Mouse (Mus musculus): Measurements from ENCODE around the gene Gmeb1. TPM values are rescaled to one million over a fixed set of nuclear protein-coding genes. Genes with fewer than 3 reads are reported as not detected.

Gmeb1 gene
- polyA plus RNA-seq, 1 experiment: 19.6 TPM

DNA sequence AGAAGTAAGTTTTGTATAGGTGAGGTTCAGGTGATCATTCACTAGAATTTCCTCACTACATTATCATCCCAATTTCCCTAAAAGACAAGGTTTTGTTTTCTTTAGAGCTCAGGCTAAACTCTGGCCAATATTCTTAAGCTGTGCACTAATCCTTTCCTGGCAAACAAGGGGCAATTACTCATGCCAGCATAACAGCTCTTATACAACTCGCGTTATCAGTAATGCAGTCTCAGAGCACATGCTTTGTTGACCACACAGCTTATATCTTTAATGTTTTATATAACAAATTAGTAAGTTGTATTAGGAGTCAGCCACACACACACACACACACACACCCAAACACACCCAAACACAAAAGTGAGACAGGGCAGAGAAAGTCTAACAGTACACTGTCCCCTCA, 51.1 kb downstream of the Gmeb1 start:
- H3K27ac ChIP-seq (ENCODE audit: control insufficient read depth, insufficient read depth, low read depth, low read length, poor library complexity): no peak overlapping the region

DNA sequence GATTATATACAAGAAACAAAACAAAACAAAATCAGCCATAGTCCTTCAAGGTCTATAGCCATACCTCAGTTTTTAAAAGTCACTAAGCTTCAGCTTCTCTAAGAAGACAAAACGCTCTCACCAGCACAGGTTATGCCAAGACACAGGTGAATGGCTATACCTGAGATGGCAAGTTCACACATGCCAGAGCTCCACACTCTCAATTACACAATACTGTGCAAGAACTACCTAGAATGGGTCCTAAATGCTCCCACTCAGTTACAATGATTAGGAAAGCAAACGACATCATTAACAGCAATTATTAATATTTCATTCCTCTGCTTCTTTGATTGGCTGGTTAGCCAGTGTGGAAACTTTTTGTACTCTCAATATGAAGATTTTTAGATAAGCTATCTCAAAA, 52.1 kb downstream of the Gmeb1 start:
- no peak for TF ChIP-seq CTCF (IDR thresholded peaks at IDR 0.05; ENCODE audit: control insufficient read depth, insufficient read depth, low read length)
- no peak for TF ChIP-seq POLR2A (IDR thresholded peaks at IDR 0.05; ENCODE audit: borderline replicate concordance, control insufficient read depth, low read depth, low read length)
- 70% methylated on average over 2 of the region's 2 CpGs for WGBS
- Histone ChIP-seq H3K27ac (ENCODE audit: control insufficient read depth, insufficient read depth, low read depth, low read length, poor library complexity) (no peak overlapping the region), H3K4me3 (replicated peaks; ENCODE audit: control insufficient read depth, low read depth, low read length) (no peak overlapping the region), H3K4me1 (ENCODE audit: control insufficient read depth, insufficient read depth, low read length) (no peaks in the 10 kb centered on the region)

More for the DNA sequence above, 51.1 kb downstream of the Gmeb1 start:
- peaks cover 2% of the 10 kb centered on the region; the same call in 1 of the 2 replicates for H3K4me1 ChIP-seq (ENCODE audit: control insufficient read depth, insufficient read depth, low read length)
- no peak for TF ChIP-seq CTCF (IDR thresholded peaks at IDR 0.05; ENCODE audit: control insufficient read depth, insufficient read depth, low read length)
- no peak for TF ChIP-seq POLR2A (IDR thresholded peaks at IDR 0.05; ENCODE audit: borderline replicate concordance, control insufficient read depth, low read depth, low read length)
- H3K4me3 ChIP-seq (replicated peaks; ENCODE audit: control insufficient read depth, low read depth, low read length): no peak overlapping the region
- 15% methylated on average over 2 of the region's 2 CpGs for WGBS

DNA sequence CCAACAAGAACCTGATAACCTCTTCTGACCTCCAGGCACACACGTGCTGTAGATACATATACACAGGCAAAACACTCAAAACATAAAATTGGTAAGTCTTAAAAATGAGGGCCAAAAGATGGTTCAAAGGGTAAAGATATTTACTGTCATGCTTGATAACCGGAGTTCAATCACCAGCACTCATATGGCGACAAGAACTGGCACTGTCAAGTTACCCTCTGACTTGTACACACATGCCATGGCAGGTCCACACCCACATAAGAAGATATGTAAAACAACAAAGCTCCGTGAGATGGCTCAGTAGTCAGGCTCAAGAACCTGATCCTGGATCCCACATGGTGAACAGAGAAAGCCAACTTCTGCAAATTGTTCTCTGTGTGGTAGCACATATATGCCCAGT, 54.1 kb downstream of the Gmeb1 start:
- Histone ChIP-seq H3K27ac (ENCODE audit: control insufficient read depth, insufficient read depth, low read depth, low read length, poor library complexity) (no peak overlapping the region), H3K4me3 (replicated peaks; ENCODE audit: control insufficient read depth, low read depth, low read length) (no peak overlapping the region), H3K4me1 (ENCODE audit: control insufficient read depth, insufficient read depth, low read length) (no peaks in the 10 kb centered on the region)
- TF ChIP-seq CTCF (IDR thresholded peaks at IDR 0.05; ENCODE audit: control insufficient read depth, insufficient read depth, low read length): no peak
- TF ChIP-seq POLR2A (IDR thresholded peaks at IDR 0.05; ENCODE audit: borderline replicate concordance, control insufficient read depth, low read depth, low read length): no peak
- WGBS: 66% methylated on average over 4 of the region's 4 CpGs

DNA sequence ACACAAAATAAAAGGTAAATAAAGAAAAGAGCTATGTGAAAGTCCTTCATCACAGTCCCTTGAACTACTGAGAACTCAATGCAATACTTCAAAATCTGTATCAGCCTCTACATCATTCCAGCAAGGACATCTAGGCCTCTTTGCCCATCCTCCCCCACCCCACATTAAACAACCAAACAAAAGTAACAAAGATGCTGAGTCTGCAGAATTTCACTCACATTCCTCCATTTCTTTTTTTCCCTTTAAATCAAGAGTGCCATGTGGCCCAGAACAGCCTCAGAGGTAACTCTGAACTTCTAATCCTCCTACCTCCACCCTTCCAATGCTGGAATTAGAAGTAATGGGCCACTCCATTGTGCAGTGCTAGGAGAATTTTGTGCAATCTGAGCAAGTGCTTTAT, 62.6 kb downstream of the Gmeb1 start:
- TF ChIP-seq CTCF (IDR thresholded peaks at IDR 0.05; ENCODE audit: control insufficient read depth, insufficient read depth, low read length) (no peak), POLR2A (IDR thresholded peaks at IDR 0.05; ENCODE audit: borderline replicate concordance, control insufficient read depth, low read depth, low read length) (no peak)
- no peak overlapping the region for H3K27ac ChIP-seq (ENCODE audit: control insufficient read depth, insufficient read depth, low read depth, low read length, poor library complexity)
- no peaks in the 10 kb centered on the region; the same call in 1 of the 2 replicates for H3K4me1 ChIP-seq (ENCODE audit: control insufficient read depth, insufficient read depth, low read length)
- H3K4me3 ChIP-seq (replicated peaks; ENCODE audit: control insufficient read depth, low read depth, low read length): no peak overlapping the region

DNA sequence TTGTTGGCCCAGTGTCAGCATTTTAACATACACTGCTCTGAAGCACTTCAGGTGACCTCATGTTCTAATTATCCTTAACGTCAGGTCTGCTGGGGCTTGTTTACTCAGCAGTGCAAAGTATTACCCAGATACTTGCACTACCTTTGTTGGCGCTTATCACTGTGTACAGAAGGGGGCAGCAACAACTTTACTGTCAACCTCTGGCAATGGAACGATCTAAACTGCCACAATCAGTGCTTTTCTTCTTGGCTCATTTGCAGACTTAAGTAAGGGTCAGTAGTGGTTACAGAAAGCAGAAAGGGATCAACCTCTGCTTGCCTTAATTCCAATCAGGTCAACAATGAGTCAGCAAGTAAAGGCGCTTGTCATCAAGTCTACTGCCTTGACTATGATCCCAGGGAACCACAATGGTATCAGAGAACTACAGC, 63.1 kb downstream of the Gmeb1 start:
- TF ChIP-seq POLR2A (IDR thresholded peaks at IDR 0.05; ENCODE audit: borderline replicate concordance, control insufficient read depth, low read depth, low read length): no peak
- TF ChIP-seq CTCF (IDR thresholded peaks at IDR 0.05; ENCODE audit: control insufficient read depth, insufficient read depth, low read length): no peak
- 28% methylated on average over 4 of the region's 4 CpGs for WGBS
- Histone ChIP-seq H3K4me3 (replicated peaks; ENCODE audit: control insufficient read depth, low read depth, low read length) (no peak overlapping the region), H3K27ac (ENCODE audit: control insufficient read depth, insufficient read depth, low read depth, low read length, poor library complexity) (no peak overlapping the region), H3K4me1 (ENCODE audit: control insufficient read depth, insufficient read depth, low read length) (no peaks in the 10 kb centered on the region; the same call in 1 of the 2 replicates)

DNA sequence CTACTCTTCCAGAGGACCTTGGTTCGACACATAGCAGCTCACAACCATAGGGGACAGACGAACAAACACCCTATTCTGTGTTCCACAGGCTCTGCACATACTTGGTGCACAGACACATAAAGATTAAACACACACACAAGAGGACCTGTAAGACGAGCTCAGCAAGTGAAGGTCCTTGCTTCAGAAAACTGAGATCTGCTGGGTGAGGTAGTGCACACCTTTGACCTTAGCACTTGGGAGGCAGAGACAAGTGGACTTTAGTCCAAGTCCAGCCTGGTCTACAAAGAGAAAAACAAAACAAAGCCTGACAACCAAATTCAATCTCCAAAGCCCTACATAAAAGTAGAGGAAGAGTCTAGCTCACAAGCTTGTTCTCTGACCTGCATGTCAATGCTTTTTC, 66.4 kb downstream of the Gmeb1 start:
- TF ChIP-seq POLR2A (IDR thresholded peaks at IDR 0.05; ENCODE audit: borderline replicate concordance, control insufficient read depth, low read depth, low read length): no peak
- no peak for TF ChIP-seq CTCF (IDR thresholded peaks at IDR 0.05; ENCODE audit: control insufficient read depth, insufficient read depth, low read length)
- Histone ChIP-seq H3K4me3 (replicated peaks; ENCODE audit: control insufficient read depth, low read depth, low read length) (no peak overlapping the region), H3K4me1 (ENCODE audit: control insufficient read depth, insufficient read depth, low read length) (no peaks in the 10 kb centered on the region; the same call in 1 of the 2 replicates), H3K27ac (ENCODE audit: control insufficient read depth, insufficient read depth, low read depth, low read length, poor library complexity) (no peak overlapping the region)
- WGBS: 78% methylated on average over 3 of the region's 3 CpGs

DNA sequence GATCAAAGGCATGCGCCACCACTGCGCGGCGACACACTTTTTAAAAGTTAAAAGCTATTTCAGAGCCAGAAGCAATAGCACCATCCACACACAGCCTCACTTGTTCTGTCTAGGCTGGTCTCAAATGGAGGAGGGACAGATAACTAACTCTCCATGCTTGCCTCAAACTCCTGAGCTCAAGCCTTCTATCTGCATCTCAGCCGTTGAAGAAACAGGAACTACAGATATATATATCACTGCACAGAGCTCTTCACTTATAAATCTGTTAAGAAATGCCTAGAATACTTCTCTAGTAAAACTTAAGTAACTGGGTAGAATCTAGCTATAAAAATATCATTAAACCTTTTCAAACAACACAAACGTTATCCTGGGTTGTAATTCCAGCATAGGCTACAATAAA, 67.0 kb downstream of the Gmeb1 start:
- Histone ChIP-seq H3K4me1 (ENCODE audit: control insufficient read depth, insufficient read depth, low read length) (no peaks in the 10 kb centered on the region; the same call in 1 of the 2 replicates), H3K27ac (ENCODE audit: control insufficient read depth, insufficient read depth, low read depth, low read length, poor library complexity) (no peak overlapping the region), H3K4me3 (replicated peaks; ENCODE audit: control insufficient read depth, low read depth, low read length) (no peak overlapping the region)
- TF ChIP-seq CTCF (IDR thresholded peaks at IDR 0.05; ENCODE audit: control insufficient read depth, insufficient read depth, low read length): no peak
- no peak for TF ChIP-seq POLR2A (IDR thresholded peaks at IDR 0.05; ENCODE audit: borderline replicate concordance, control insufficient read depth, low read depth, low read length)
- WGBS: 71% methylated on average over 6 of the region's 6 CpGs

DNA sequence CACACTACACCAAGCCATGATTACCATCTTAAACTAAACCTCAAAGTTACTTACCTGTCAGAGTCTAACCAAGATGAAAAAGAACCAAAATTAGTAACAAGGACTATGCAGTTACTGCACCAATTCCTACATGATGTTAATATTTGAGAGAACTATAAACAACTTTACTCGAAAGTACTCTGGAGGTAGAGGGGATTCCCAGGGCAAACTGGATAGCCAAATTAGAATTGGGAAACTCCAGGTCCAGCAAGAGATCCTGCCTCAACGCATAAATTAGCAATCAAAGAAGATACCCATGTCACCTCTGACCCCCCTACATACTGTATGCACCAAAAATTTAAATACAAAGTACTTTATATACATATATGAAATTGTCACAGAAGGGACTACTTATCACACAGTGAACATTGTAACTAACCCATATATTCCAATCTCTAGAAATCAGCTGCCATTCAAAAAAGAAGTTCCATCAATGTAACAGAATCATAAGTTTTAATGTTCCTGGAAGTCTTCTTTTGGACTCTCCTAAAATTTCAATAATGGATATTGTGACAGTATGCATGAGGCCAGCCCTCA, 73.5 kb downstream of the Gmeb1 start:
- no peak for TF ChIP-seq POLR2A (IDR thresholded peaks at IDR 0.05; ENCODE audit: borderline replicate concordance, control insufficient read depth, low read depth, low read length)
- no peak for TF ChIP-seq CTCF (IDR thresholded peaks at IDR 0.05; ENCODE audit: control insufficient read depth, insufficient read depth, low read length)
- Histone ChIP-seq H3K4me1 (ENCODE audit: control insufficient read depth, insufficient read depth, low read length) (no peaks in the 10 kb centered on the region), H3K4me3 (replicated peaks; ENCODE audit: control insufficient read depth, low read depth, low read length) (no peak overlapping the region), H3K27ac (ENCODE audit: control insufficient read depth, insufficient read depth, low read depth, low read length, poor library complexity) (no peak overlapping the region)
- WGBS: 91% methylated on average over 2 of the region's 2 CpGs

DNA sequence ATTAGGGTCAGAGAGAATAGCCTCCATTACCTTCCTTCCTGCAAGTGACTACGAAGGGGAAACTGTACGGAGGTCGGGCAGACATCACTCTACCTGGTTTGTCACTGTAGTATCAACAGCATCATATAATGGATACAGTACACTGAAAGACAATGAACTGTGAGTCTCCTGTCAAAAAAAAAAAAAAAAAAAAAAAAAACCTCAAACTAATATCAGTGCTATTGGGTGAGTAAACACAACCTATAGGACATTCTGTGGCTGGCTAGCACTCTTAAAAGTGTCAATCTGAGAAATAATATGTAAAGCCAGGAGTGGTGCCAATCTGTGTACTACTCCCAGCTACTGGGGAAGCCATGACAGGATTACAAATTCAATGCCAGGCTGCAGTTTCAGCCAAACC, 78.2 kb downstream of the Gmeb1 start:
- Histone ChIP-seq H3K4me1 (ENCODE audit: control insufficient read depth, insufficient read depth, low read length) (no peaks in the 10 kb centered on the region), H3K27ac (ENCODE audit: control insufficient read depth, insufficient read depth, low read depth, low read length, poor library complexity) (no peak overlapping the region), H3K4me3 (replicated peaks; ENCODE audit: control insufficient read depth, low read depth, low read length) (no peak overlapping the region)
- 86% methylated on average over 3 of the region's 3 CpGs for WGBS
- TF ChIP-seq POLR2A (IDR thresholded peaks at IDR 0.05; ENCODE audit: borderline replicate concordance, control insufficient read depth, low read depth, low read length) (no peak), CTCF (IDR thresholded peaks at IDR 0.05; ENCODE audit: control insufficient read depth, insufficient read depth, low read length) (no peak)

Data from bone marrow, adult 2 months (tissue).